Mouse (Mus musculus) ZHBTc4 (cell line): ENCODE data around the gene Hpn.

ENCODE experiments used
- DNase-seq: peaks from one replicate; pipeline ENCODE4 v3.0.0-alpha.2; 2011; ENCODE audit warnings: low read depth, low spot score

Hpn gene

DNA sequence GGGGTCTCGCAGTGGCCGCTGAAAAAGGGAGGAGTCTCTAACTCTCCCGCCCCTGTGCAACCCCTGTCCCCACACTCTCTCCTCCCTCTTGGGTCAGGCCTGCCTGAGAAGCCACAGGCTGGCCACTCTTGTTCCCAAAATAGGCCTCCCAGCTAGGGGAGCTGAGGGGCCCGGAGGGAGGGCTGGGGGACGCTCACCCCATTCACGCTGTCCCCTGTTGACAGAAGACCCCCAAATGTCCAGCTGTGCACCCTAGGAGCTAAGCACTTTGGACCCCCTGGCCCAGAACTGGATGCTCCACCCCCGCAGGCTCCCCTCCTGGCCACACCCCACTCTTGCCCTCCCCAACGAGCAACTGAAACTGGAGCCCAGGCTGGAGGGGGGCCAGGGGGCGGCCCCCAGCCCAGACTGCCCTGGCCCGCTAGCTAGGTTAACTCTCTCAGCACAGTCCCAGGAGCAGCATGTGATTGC, 59.7 kb downstream of the Hpn start:
- no peak for DNase-seq

GRCm38 (mm10) chr7:31054661-31055320, 60.3 kb downstream of the Hpn start:
- no peak for DNase-seq

- DNase-seq: no peak
Measured at GRCm38 (mm10) chr7:31053882-31054447, 61.1 kb downstream of the Hpn start.

- DNase-seq: peak; percentile 91
Measured at GRCm38 (mm10) chr7:31052636-31053434, 62.3 kb downstream of the Hpn start.

- no peak for DNase-seq
Measured at GRCm38 (mm10) chr7:31052251-31052635, 62.8 kb downstream of the Hpn start.

GRCm38 (mm10) chr7:31051321-31052021, 63.6 kb downstream of the Hpn start, which contains the start of gene Fxyd7:
Gene Fxyd7 (minus strand): TSS chr7:31051467.
- DNase-seq: no peak

GRCm38 (mm10) chr7:31050921-31051320, 64.2 kb downstream of the Hpn start:
- peak; percentile 52 for DNase-seq

- no peak for DNase-seq
Measured at GRCm38 (mm10) chr7:31050487-31050886, 64.6 kb downstream of the Hpn start.

DNA sequence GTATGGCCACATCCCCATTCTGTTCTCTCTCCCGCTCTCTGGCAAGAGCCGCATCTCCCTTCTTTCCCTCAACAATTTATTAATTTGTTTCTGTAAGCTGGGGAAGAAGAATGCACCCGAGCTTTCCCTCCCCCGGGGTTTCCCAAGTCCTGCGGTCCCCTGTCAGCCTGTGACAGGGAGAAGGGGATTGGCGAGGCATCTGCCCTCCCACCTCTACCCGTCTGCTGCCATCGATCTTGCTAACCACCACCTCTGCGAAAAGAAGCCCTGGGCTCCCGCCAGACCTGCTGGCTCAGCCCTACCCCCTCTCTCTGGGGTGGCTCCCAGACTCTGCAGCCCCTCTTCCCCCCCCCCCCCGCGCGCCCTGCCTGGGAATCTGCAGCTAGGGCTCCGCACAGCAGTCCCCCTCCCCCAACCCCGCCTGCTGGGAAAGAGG, 65.2 kb downstream of the Hpn start:
- no peak for DNase-seq

DNA sequence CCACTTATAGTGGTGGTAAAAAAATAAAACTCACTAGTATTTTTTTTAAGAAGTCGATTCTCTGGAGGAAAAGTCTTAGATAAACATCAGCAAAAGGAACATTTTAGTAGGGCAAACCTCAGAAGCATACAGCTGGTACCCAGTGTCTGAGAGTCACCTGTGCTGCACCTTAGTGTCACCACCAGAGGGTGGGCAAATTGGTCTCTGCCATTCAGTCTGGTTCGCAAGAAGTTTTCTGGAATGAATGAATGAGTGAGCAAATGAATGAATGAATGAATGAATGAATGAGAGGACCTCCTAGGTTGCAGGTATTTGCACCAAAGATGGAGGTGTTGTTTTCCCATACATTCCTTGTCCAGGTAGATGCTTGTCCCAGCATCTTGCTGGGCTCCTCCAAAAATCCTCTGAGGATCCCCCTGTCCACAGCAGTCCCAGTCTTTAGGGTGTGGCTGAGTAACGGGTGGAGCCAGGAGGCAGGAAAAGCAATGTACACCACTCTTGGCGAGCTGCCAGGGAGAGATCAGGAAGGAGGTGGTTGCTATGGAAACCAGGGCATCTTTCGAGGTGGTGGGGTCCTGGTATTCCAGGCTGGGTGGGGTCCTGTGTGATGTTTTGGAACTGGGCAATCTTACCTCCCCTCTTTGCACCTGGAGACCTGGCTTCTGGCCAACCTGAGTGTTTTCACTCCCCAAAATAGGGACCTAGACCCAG, 65.8 kb downstream of the Hpn start:
- peak; percentile 30 for DNase-seq
